Mouse (Mus musculus) CH12.LX (cell line): Measurements from ENCODE around the gene Rhod. TPM values are rescaled to one million over a fixed set of nuclear protein-coding genes. Genes with fewer than 3 reads are reported as not detected.

ENCODE experiments used
- DNase-seq: peaks from one replicate; pipeline ENCODE4 v3.0.0-alpha.2; 2013; ENCODE audit errors: extremely low read depth
- H3K27ac ChIP-seq: 2 replicates; pipeline ENCODE4 v1.5.1; 2012; ENCODE audit warnings: low read depth, mild to moderate bottlenecking, control low read depth, moderate library complexity; ENCODE audit not compliant: insufficient read depth
- H3K27me3 ChIP-seq: replicated peaks from 2 replicates; pipeline ENCODE3; 2012; ENCODE audit warnings: inconsistent platforms
- H3K36me3 ChIP-seq, 2 experiments: replicated peaks in 1 of 2; 2 replicates each; pipeline versions ENCODE3 to v1.6.1; 2012; ENCODE audit warnings: inconsistent platforms in 1 of 2, low read length in 1 of 2, mild to moderate bottlenecking in 1 of 2, mixed read lengths in 1 of 2, moderate library complexity in 1 of 2; ENCODE audit not compliant: control insufficient read depth in 1 of 2, insufficient read depth in 1 of 2
- H3K4me1 ChIP-seq, 2 experiments: 2 replicates each; pipeline ENCODE4 v1.6.1; 2012; ENCODE audit warnings: inconsistent platforms in 1 of 2, moderate library complexity in 1 of 2; ENCODE audit not compliant: insufficient read depth in 2 of 2, control insufficient read depth in 1 of 2
- H3K4me2 ChIP-seq: 2 replicates; pipeline ENCODE4 v1.6.1; 2012; ENCODE audit warnings: low read depth, mild to moderate bottlenecking, control low read depth; ENCODE audit not compliant: poor library complexity, insufficient read depth, severe bottlenecking
- H3K4me3 ChIP-seq, 3 experiments: fragments of 150-350 bp in 1 of 3; sonication (generic) in 1 of 3; replicated peaks in 1 of 3; 2 replicates each; pipeline versions ENCODE3 to v1.5.1; 2011 to 2012; ENCODE audit warnings: low read depth in 2 of 3, low read length in 2 of 3, mild to moderate bottlenecking in 2 of 3, moderate library complexity in 2 of 3, control low read depth in 1 of 3, improper control_type of control experiment in 1 of 3, inconsistent platforms in 1 of 3, mixed read lengths in 1 of 3; ENCODE audit not compliant: poor library complexity in 1 of 3
- H3K79me2 ChIP-seq: replicated peaks from 2 replicates; pipeline ENCODE4 v1.6.1; 2012; ENCODE audit warnings: mild to moderate bottlenecking, moderate library complexity; ENCODE audit not compliant: control insufficient read depth, poor library complexity, insufficient read depth, severe bottlenecking; ENCODE audit errors: extremely low read depth
- H3K9ac ChIP-seq: 2 replicates; pipeline ENCODE4 v1.6.1; 2012; ENCODE audit warnings: low read depth, mild to moderate bottlenecking, control low read depth, moderate library complexity; ENCODE audit not compliant: insufficient read depth
- H3K9me3 ChIP-seq: replicated peaks from 2 replicates; pipeline ENCODE3; 2012; ENCODE audit warnings: low read length, inconsistent platforms, mixed read lengths
- CTCF ChIP-seq, 2 experiments: IDR thresholded peaks in 1 of 2; conservative IDR thresholded peaks in 1 of 2; 2 replicates each; pipeline ENCODE4 v1.5.1; 2011 to 2012; ENCODE audit warnings: low read depth in 2 of 2, low read length in 2 of 2, improper control_type of control experiment in 1 of 2, inconsistent platforms in 1 of 2, mild to moderate bottlenecking in 1 of 2, moderate library complexity in 1 of 2
- ELF1 ChIP-seq: IDR thresholded peaks from 2 replicates; pipeline ENCODE4 v1.6.1; 2014; ENCODE audit warnings: low read depth, mild to moderate bottlenecking, inconsistent platforms, low read length, improper control_type of control experiment
- EP300 ChIP-seq: IDR thresholded peaks from 2 replicates; pipeline ENCODE4 v1.6.1; 2011; ENCODE audit warnings: low read length, improper control_type of control experiment
- HCFC1 ChIP-seq: IDR thresholded peaks from 2 replicates; pipeline ENCODE4 v1.6.1; 2012; ENCODE audit warnings: low read depth, mild to moderate bottlenecking, inconsistent platforms, low read length, improper control_type of control experiment
- JUN ChIP-seq: IDR thresholded peaks from 2 replicates; pipeline ENCODE4 v1.6.1; 2011; ENCODE audit warnings: low read depth, mild to moderate bottlenecking, low read length, improper control_type of control experiment, moderate library complexity; ENCODE audit not compliant: insufficient read depth
- MXI1 ChIP-seq: IDR thresholded peaks from 2 replicates; pipeline ENCODE4 v1.6.1; 2011; ENCODE audit warnings: mild to moderate bottlenecking, low read depth, low read length, improper control_type of control experiment
- MYC ChIP-seq: IDR thresholded peaks from 2 replicates; pipeline ENCODE4 v1.6.1; 2011; ENCODE audit warnings: low read depth, mild to moderate bottlenecking, improper control_type of control experiment, low read length
- POLR2A ChIP-seq: IDR thresholded peaks from 2 replicates; pipeline ENCODE4 v1.6.1; 2011; ENCODE audit warnings: low read depth, mild to moderate bottlenecking, improper control_type of control experiment, low read length
- POLR2AphosphoS2 ChIP-seq: IDR thresholded peaks from 2 replicates; pipeline ENCODE4 v1.6.1; 2011; ENCODE audit warnings: low read depth, low read length, improper control_type of control experiment
- RAD21 ChIP-seq: IDR thresholded peaks from 2 replicates; pipeline ENCODE4 v1.6.1; 2011; ENCODE audit warnings: low read depth, mild to moderate bottlenecking, low read length, improper control_type of control experiment, moderate library complexity
- RCOR1 ChIP-seq: conservative IDR thresholded peaks from 2 replicates; pipeline ENCODE4 v1.6.1; 2012; ENCODE audit warnings: low read depth, mild to moderate bottlenecking, inconsistent platforms, low read length, improper control_type of control experiment
- TCF12 ChIP-seq: IDR thresholded peaks from 2 replicates; pipeline ENCODE4 v1.6.1; 2014; ENCODE audit warnings: low read depth, mild to moderate bottlenecking, inconsistent platforms, low read length, improper control_type of control experiment
- USF1 ChIP-seq: IDR thresholded peaks from 2 replicates; pipeline ENCODE4 v1.6.1; 2014; ENCODE audit warnings: low read depth, mild to moderate bottlenecking, inconsistent platforms, low read length, improper control_type of control experiment
- ZKSCAN1 ChIP-seq: IDR thresholded peaks from 2 replicates; pipeline ENCODE4 v1.6.1; 2012; ENCODE audit warnings: low read depth, inconsistent platforms, low read length, improper control_type of control experiment, borderline replicate concordance
- ZNF384 ChIP-seq: IDR thresholded peaks from 2 replicates; pipeline ENCODE4 v1.6.1; 2012; ENCODE audit warnings: low read depth, low read length, improper control_type of control experiment, inconsistent platforms
- dilution Hi-C: fragments of 300-500 bp; cut with MboI; formaldehyde crosslinking; loops from 2 replicates; pipeline ENCODE4 v1.14.3; 2020; ENCODE audit warnings: low sequenced_read_pairs; ENCODE audit not compliant: extremely low pct_unique_long_range_greater_than_20kb, extremely low pct_ligation_motif_present
- in situ Hi-C: fragments of 300-500 bp; cut with MboI; formaldehyde crosslinking; loops from 3 replicates; pipeline ENCODE4 v1.14.3; 2019; ENCODE audit warnings: low sequenced_read_pairs, low pct_ligation_motif_present, low pct_unique_long_range_greater_than_20kb, mixed read lengths
- polyA plus RNA-seq: library from polyadenylated mRNA; unstranded; fragments of >175 nt; gene quantifications from 2 replicates; pipeline ENCODE4 v1.2.1, GENCODE M21; 2012; ENCODE audit warnings: low read depth; ENCODE audit not compliant: insufficient read length
- total RNA-seq, 2 experiments: library from RNA; depleted of rRNA; stranded (reverse); fragments of 300-350 nt in 1 of 2; fragments of >200 nt in 1 of 2; gene quantifications; 2 replicates each; pipeline ENCODE4 v1.2.3; 2012 to 2014

Gene Rhod
- total and polyA plus RNA-seq, 3 experiments = 14.4 to 20.1 (median 19.3) TPM

GRCm38 (mm10) chr19:4475224-4475925, 36.1 kb upstream of the Rhod start:
- peaks cover 6% of the 10 kb centered on the region for H3K9me3 ChIP-seq
- no peaks in the 10 kb centered on the region for H3K4me1 ChIP-seq
- in situ Hi-C loops (loop anchor here (25.0 kb wide), 2 partner anchors 387 to 512 kb away; partner anchors contain the start of genes Ctsf and Npas4), dilution Hi-C loops (no loop called here)
- peaks cover 8% of the 10 kb centered on the region for H3K27me3 ChIP-seq
- H3K4me3 ChIP-seq = no peak overlapping the region
- TF ChIP-seq ZNF384 = no peak
- TF ChIP-seq ZKSCAN1 = no peak
- TF ChIP-seq USF1 = no peak
- TF ChIP-seq MXI1 = no peak
- TF ChIP-seq MYC = no peak
- TF ChIP-seq HCFC1 = no peak
- no peak for TF ChIP-seq EP300
- no peak for TF ChIP-seq RAD21
- no peak for TF ChIP-seq TCF12
- no peak for TF ChIP-seq POLR2A
- TF ChIP-seq, all 38 proteins: peak for 0
- no peaks in the 10 kb centered on the region for H3K79me2 ChIP-seq
- H3K36me3 ChIP-seq = no peaks in the 10 kb centered on the region
- H3K27ac ChIP-seq = no peak overlapping the region
- no peak overlapping the region for H3K4me2 ChIP-seq
- no peak for DNase-seq
- no peak overlapping the region for H3K9ac ChIP-seq

- DNase-seq = no peak
- no peak overlapping the region for H3K27ac ChIP-seq
- H3K9ac ChIP-seq = no peak overlapping the region
- H3K4me1 ChIP-seq = no peaks in the 10 kb centered on the region
- no peak overlapping the region for H3K4me2 ChIP-seq
- no peak for TF ChIP-seq JUN
- no peak for TF ChIP-seq ELF1
- no peak for TF ChIP-seq POLR2AphosphoS2
- no peak for TF ChIP-seq CTCF (conservative IDR thresholded peaks at IDR 0.05 in 1 of 2, IDR thresholded peaks at IDR 0.05 in 1 of 2; ENCODE audit: low read depth in 2 of 2, low read length in 2 of 2)
- TF ChIP-seq RCOR1 = no peak
- no peaks in the 10 kb centered on the region for H3K79me2 ChIP-seq
- dilution Hi-C loops = no loop called here
- H3K27me3 ChIP-seq = peaks cover 6% of the 10 kb centered on the region
- in situ Hi-C loops = loop anchor here (25.0 kb wide), 2 partner anchors 388 to 513 kb away; partner anchors contain the start of genes Ctsf and Npas4
- H3K9me3 ChIP-seq = peaks cover 6% of the 10 kb centered on the region
- H3K36me3 ChIP-seq = no peaks in the 10 kb centered on the region
- H3K4me3 ChIP-seq = no peak overlapping the region
Measured at GRCm38 (mm10) chr19:4474739-4475138, 35.5 kb upstream of the Rhod start.
